13 mouse cellular contexts compared by ENCODE assay signal in the genomic region with DNA sequence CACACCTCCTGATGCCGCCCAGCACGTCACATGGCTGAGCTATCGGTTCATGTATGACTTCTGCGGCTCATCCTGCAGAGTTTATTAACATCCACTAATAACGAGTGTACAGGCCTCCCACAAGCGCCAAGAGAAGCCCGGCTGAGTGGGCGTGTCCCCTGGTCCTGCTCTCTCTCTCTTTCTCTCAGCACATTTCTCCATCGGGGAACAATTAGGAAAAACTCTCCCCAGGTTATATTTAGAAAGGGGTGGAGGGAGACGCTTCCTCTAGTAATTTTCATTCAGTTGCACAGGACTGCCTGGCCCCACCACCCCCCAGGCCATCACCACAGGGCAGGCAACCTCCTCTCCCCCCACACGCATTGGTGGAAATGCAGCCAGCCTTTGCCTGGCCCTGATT.
DNase-seq lines count a peak whose midpoint lies in the region; ATAC-seq lines count a peak whose summit lies in the region.
"Had no signal": no experiment of that assay in that cellular context is flagged by ENCODE, and none has a peak within 500 bp of the region (broad histone marks: within the 10 kb centered on the region; RNA-seq: fewer than 3 reads in every experiment).

No protein-coding gene starts in this region.

- no peak overlapping the region for H3K4me3 ChIP-seq in heart, embryonic 10.5 days
- no peak overlapping the region for H3K4me3 ChIP-seq in lung, embryonic 16.5 days (ENCODE audit: low read length)
- no peak overlapping the region for H3K4me3 ChIP-seq in midbrain, embryonic 16.5 days (ENCODE audit: low read depth, low read length)
- H3K4me3 ChIP-seq: layer of hippocampus, adult 2 months had no signal

- H3K9ac ChIP-seq in lung, embryonic 16.5 days (ENCODE audit: low read length): no peak overlapping the region
- H3K9ac ChIP-seq in midbrain, embryonic 16.5 days (ENCODE audit: low read depth, low read length): peak overlapping the region; percentile 31; the same call in 1 of the 2 replicates
- H3K9ac ChIP-seq: liver, embryonic 14.5 days had no signal

- peaks cover 29% of the 10 kb centered on the region for H3K4me1 ChIP-seq in heart, embryonic 10.5 days
- H3K4me1 ChIP-seq in lung, embryonic 16.5 days (replicated peaks; ENCODE audit: control insufficient read depth, insufficient read depth, low read length): peaks cover 19% of the 10 kb centered on the region
- H3K4me1 ChIP-seq in midbrain, embryonic 16.5 days (ENCODE audit: control insufficient read depth, insufficient read depth, low read length): peaks cover 24% of the 10 kb centered on the region

- no peak for DNase-seq in heart, embryonic 10.5 days (ENCODE audit: low spot score)
- no peak for DNase-seq in heart, postnatal 25 days (ENCODE audit: low spot score)
- no peak for DNase-seq in lung, postnatal 10 days
- peak; percentile 36 for DNase-seq in forelimb bud, embryonic 11.5 days (ENCODE audit: low read depth, low spot score)
- no peak for DNase-seq in left cerebral cortex, postnatal 36 days (ENCODE audit: low spot score in 2 of 2)
- DNase-seq in cerebellum, adult 11 months: no peak
- DNase-seq: cerebellum, postnatal 25 days; gastrocnemius, postnatal 14 days had no signal

- H3K27me3 ChIP-seq in heart, embryonic 10.5 days (ENCODE audit: insufficient read depth, poor library complexity, severe bottlenecking): no peaks in the 10 kb centered on the region
- no peaks in the 10 kb centered on the region for H3K27me3 ChIP-seq in lung, embryonic 16.5 days (ENCODE audit: control insufficient read depth, insufficient read depth, low read depth, low read length)
- no peaks in the 10 kb centered on the region for H3K27me3 ChIP-seq in midbrain, embryonic 16.5 days (ENCODE audit: control insufficient read depth, insufficient read depth, low read depth, low read length)

- H3K27ac ChIP-seq in heart, embryonic 10.5 days: peak overlapping the region; percentile 16; the same call in 1 of the 2 replicates
- H3K27ac ChIP-seq in lung, embryonic 16.5 days (ENCODE audit: low read length): no peak overlapping the region
- H3K27ac ChIP-seq in midbrain, embryonic 16.5 days (ENCODE audit: low read length): peak overlapping the region; percentile 49; the same call in 1 of the 2 replicates
- H3K27ac ChIP-seq: liver, embryonic 14.5 days had no signal

- ATAC-seq in lung, embryonic 16.5 days (ENCODE audit: low read depth): peak; percentile 23
- peak; percentile 22; the same call in 1 of the 2 replicates for ATAC-seq in midbrain, embryonic 16.5 days
- ATAC-seq: Patski had no signal

- H3K9me3 ChIP-seq in heart, embryonic 10.5 days: no peaks in the 10 kb centered on the region
- H3K9me3 ChIP-seq in lung, embryonic 16.5 days (ENCODE audit: control insufficient read depth, low read length): no peaks in the 10 kb centered on the region
- no peaks in the 10 kb centered on the region for H3K9me3 ChIP-seq in midbrain, embryonic 16.5 days (replicated peaks; ENCODE audit: control insufficient read depth, low read length, poor library complexity, severe bottlenecking)

- no peak overlapping the region for H3K4me2 ChIP-seq in lung, embryonic 16.5 days (ENCODE audit: low read depth, low read length)
- peak overlapping the region; percentile 26; the same call in 1 of the 2 replicates for H3K4me2 ChIP-seq in midbrain, embryonic 16.5 days (ENCODE audit: low read length)

- intact Hi-C loops in heart, postnatal 25 days (cut with DNase I): no loop called here
- intact Hi-C loops in left cerebral cortex, postnatal 36 days (cut with DNase I): no loop called here

- WGBS in heart, embryonic 10.5 days: 55% methylated on average over 11 of the region's 11 CpGs
- WGBS in lung, embryonic 16.5 days: 51% methylated on average over 11 of the region's 11 CpGs
- 37% methylated on average over 11 of the region's 11 CpGs for WGBS in midbrain, embryonic 16.5 days

- no peaks in the 10 kb centered on the region for H3K36me3 ChIP-seq in heart, embryonic 10.5 days
- H3K36me3 ChIP-seq in lung, embryonic 16.5 days (ENCODE audit: control insufficient read depth, insufficient read depth, low read length): no peaks in the 10 kb centered on the region
- H3K36me3 ChIP-seq in midbrain, embryonic 16.5 days (ENCODE audit: control insufficient read depth, insufficient read depth, low read length): no peaks in the 10 kb centered on the region
